Mouse (Mus musculus) C2C12 (cell line): ENCODE results near the gene Dand5. TPM values are rescaled to one million over a fixed set of nuclear protein-coding genes. Genes with fewer than 3 reads are reported as not detected.
A peak's percentile ranks its signal among the peaks of the same experiment; 100 is the strongest.

Experiments
- H3K27me3 ChIP-seq: one replicate; pipeline ENCODE4 v1.6.1; 2011; ENCODE audit not compliant: control insufficient read depth, insufficient read depth, insufficient read length
- H3K36me3 ChIP-seq: one replicate; pipeline ENCODE4 v1.6.1; 2011; ENCODE audit not compliant: control insufficient read depth, insufficient read depth
- H3K4me3 ChIP-seq: one replicate; pipeline ENCODE4 v1.5.1; 2011; ENCODE audit warnings: mild to moderate bottlenecking, control low read depth; ENCODE audit not compliant: poor library complexity, insufficient read depth, severe bottlenecking
- H3K79me2 ChIP-seq: one replicate; pipeline ENCODE4 v1.6.1; 2011; ENCODE audit not compliant: control insufficient read depth, insufficient read depth
- H3K79me3 ChIP-seq: one replicate; pipeline ENCODE4 v1.6.1; 2011; ENCODE audit warnings: low read depth, control low read depth
- H3ac ChIP-seq: one replicate; pipeline ENCODE3; 2011; ENCODE audit warnings: low read depth; ENCODE audit not compliant: control insufficient read depth, insufficient read length
- CEBPB ChIP-seq: IDR thresholded peaks from one replicate; pipeline ENCODE4 v1.6.1; 2011; ENCODE audit warnings: low read depth, mild to moderate bottlenecking, control low read depth, moderate library complexity
- CTCF ChIP-seq: IDR thresholded peaks from one replicate; pipeline ENCODE4 v1.5.1; 2011; ENCODE audit not compliant: control insufficient read depth, insufficient read depth, insufficient read length
- FOSL1 ChIP-seq: IDR thresholded peaks from one replicate; pipeline ENCODE4 v1.8.0; 2011; ENCODE audit warnings: mild to moderate bottlenecking, low read length; ENCODE audit not compliant: poor library complexity, insufficient read depth, severe bottlenecking
- MAX ChIP-seq: IDR thresholded peaks from one replicate; pipeline ENCODE4 v1.6.1; 2011; ENCODE audit warnings: mild to moderate bottlenecking, control low read depth
- MYOD1 ChIP-seq: IDR thresholded peaks from one replicate; pipeline ENCODE4 v1.6.1; 2011; ENCODE audit warnings: low read depth; ENCODE audit not compliant: control insufficient read depth, insufficient read length
- MYOG ChIP-seq: IDR thresholded peaks from one replicate; pipeline ENCODE4 v1.6.1; 2011; ENCODE audit not compliant: control insufficient read depth, insufficient read length; ENCODE audit errors: extremely low read depth
- USF1 ChIP-seq: IDR thresholded peaks from one replicate; pipeline ENCODE4 v1.6.1; 2011; ENCODE audit warnings: low read depth, mild to moderate bottlenecking, control low read depth, moderate library complexity
- polyA plus RNA-seq: library from polyadenylated mRNA; unstranded; fragments of >200 nt; fragmentation: generic; extraction: Trizol; gene quantifications from one replicate; pipeline ENCODE4 v1.2.1, GENCODE M21; 2012; ENCODE audit warnings: missing spikeins

Gene Dand5
- polyA plus RNA-seq, 1 experiment: 2.4 TPM

DNA sequence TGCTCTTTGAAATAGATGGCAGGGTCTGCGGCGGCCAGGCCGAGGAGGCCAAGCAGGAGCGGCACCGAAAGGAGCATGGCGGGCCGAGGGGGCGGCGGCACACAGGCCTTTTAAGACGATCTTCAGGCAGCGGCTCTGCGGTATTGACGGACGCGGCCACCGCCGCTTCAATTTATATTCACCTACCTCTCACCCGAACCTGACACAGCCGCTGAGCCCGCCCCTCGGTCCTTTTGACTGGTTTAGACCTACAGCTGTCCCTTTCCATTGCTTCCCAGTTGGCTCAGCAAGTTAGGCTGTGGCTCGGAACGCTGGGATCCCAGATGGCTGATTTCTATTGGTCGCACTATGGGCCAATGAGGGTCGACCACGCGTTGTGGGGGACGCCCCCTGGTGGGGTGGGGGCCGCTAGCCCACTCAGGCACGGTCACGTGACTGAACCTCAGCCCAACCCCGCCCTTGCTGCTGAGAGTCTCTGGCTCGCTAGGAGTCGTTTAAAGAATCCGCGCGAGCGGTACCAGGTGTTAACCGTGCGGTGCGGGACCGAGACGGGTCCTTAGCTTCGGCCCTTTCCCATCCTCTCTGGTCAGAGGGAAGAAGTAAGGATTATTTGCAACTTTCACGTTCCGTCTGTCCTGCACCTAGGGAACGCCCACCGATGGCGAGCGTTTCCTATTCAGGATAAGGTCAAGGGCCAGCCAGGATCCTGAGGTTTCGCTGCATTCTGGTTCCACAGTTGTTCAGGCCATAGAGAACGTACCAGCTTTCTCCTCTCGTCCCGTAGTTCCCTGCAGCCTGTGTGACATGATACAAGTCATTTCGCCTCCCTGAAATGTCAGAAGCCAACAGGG is 24.3 kb upstream of the Dand5 start, which contains the start of gene Calr:
Gene Calr (minus strand): TSS at position 213 of the 851 bp plus-strand sequence.
- Histone ChIP-seq H3K79me3 (peaks cover 27% of the 10 kb centered on the region), H3ac (peak within 1 kb of the TSS; percentile 88), H3K79me2 (peaks cover 42% of the 10 kb centered on the region), H3K27me3 (no peaks in the 10 kb centered on the region), H3K36me3 (peaks cover 40% of the 10 kb centered on the region), H3K4me3 (peak within 1 kb of the TSS; percentile 97)
- TF ChIP-seq FOSL1 (no peak), CTCF (no peak), MYOD1 (no peak), MAX (peak; percentile 59), MYOG (no peak), CEBPB (no peak), USF1 (peak; percentile 98)

DNA sequence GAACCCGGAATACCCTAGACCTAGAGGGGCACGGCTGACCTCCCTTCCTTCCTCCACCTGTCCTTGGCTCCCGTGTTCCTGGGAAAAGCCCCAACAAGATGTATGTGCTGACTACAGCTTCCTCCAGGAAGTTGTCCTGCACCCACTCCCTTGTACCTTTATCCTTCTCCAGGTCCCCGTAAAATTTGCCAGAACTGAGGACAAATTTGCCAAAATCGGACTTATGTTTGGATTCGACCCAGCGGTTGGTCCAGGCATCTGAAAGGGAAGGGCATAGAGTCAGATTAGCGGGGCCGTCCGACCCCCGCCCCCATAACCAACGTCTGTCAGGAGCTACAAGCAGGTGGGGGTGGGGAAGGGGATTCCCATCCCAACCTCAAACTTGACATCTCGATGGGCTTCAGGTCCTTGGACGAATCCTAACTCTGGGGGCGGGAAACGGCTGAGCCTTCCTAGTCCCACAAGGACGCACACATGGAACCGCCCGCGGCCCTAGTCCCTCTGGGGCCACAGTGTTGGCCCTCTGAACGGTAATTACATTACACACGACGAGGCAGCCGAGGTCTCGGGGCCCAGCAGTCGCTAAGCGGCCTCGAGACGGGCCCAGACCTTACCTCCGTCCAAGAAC is 23.6 kb upstream of the Dand5 start:
- no peaks in the 10 kb centered on the region for H3K27me3 ChIP-seq
- no peak for TF ChIP-seq CEBPB
- no peak for TF ChIP-seq FOSL1
- no peak for TF ChIP-seq MYOG
- TF ChIP-seq USF1: no peak
- TF ChIP-seq MAX: no peak
- no peak for TF ChIP-seq CTCF
- TF ChIP-seq MYOD1: no peak

DNA sequence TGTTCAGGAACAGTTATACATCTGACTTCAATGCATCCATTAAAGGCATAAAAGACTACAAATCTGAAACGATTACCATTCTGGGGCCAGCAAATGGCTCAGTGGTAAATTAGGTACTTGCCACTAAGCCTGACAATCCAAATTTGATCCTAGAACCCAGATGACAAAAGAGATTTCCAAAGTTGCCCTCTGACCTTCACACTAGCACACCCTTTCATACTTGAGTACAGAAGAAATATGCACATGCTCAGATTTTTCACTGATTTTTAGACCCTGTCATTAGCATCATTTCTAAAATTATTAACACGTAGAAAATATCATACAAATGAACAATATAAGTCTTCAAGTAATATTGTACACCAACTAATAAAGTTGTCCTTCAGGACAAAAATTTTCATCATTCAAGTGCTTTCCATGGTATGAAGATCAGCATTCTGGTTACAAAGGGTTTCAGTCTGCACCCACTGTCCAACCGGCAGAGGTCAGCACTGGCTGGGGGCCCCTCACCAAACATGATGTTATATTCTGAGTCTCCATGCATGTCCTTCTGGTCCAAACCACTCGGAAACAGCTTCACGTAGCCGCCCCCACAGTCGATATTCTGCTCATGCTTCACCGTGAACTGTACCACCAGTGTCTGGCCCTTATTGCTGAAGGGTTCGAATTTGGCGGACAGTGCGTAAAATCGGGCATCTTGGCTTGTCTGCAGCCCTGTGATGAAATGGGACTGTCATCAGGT is 22.9 kb upstream of the Dand5 start:
- H3K4me3 ChIP-seq: peak overlapping the region; percentile 97
- peaks cover 49% of the 10 kb centered on the region for H3K36me3 ChIP-seq
- peaks cover 42% of the 10 kb centered on the region for H3K79me2 ChIP-seq
- H3K79me3 ChIP-seq: peaks cover 27% of the 10 kb centered on the region
- no peaks in the 10 kb centered on the region for H3K27me3 ChIP-seq
- H3ac ChIP-seq: peak overlapping the region; percentile 88
- TF ChIP-seq CTCF: peak; percentile 34
- TF ChIP-seq USF1: no peak
- no peak for TF ChIP-seq MYOG
- no peak for TF ChIP-seq MYOD1

More for the DNA sequence above, 23.6 kb upstream of the Dand5 start:
- Histone ChIP-seq H3K4me3 (peak overlapping the region; percentile 97), H3K79me2 (peaks cover 42% of the 10 kb centered on the region), H3ac (peak overlapping the region; percentile 88), H3K79me3 (peaks cover 27% of the 10 kb centered on the region), H3K36me3 (peaks cover 47% of the 10 kb centered on the region)

DNA sequence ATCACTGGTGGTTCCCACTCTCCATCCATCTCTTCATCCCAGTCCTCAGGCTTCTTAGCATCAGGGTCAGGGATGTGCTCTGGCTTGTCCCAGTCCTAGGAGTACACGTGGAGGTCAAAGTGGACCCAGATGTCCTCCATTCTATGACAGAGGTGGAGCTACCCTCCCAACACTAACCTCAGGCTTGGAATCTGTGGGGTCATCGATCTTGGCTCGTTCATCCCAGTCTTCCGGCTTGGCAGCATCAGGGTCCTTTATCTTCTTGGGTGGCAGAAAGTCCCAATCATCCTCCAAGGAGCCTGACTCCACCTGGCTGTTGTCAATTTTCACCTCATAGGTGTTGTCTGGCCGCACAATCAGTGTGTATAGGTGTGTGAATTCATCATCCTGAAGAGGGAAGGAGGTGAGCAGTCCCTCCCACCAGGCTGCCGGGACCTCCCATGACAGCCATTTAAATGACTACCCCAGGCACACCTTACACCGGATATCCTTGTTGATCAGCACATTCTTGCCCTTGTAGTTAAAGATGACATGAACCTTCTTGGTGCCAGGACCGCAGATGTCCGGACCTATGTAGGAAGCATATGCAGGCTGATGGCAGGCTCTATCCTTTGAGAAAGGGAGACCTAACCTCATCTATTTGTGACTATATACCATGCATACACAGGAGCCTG is 21.9 kb upstream of the Dand5 start:
- no peak for TF ChIP-seq USF1
- no peak for TF ChIP-seq MYOG
- no peak for TF ChIP-seq CTCF
- no peak for TF ChIP-seq FOSL1
- no peak for TF ChIP-seq MAX
- TF ChIP-seq CEBPB: no peak
- no peak for TF ChIP-seq MYOD1
- Histone ChIP-seq H3K27me3 (no peaks in the 10 kb centered on the region), H3K4me3 (peak overlapping the region; percentile 97), H3ac (peak overlapping the region; percentile 14), H3K79me3 (peaks cover 33% of the 10 kb centered on the region), H3K36me3 (peaks cover 49% of the 10 kb centered on the region), H3K79me2 (peaks cover 50% of the 10 kb centered on the region)

DNA sequence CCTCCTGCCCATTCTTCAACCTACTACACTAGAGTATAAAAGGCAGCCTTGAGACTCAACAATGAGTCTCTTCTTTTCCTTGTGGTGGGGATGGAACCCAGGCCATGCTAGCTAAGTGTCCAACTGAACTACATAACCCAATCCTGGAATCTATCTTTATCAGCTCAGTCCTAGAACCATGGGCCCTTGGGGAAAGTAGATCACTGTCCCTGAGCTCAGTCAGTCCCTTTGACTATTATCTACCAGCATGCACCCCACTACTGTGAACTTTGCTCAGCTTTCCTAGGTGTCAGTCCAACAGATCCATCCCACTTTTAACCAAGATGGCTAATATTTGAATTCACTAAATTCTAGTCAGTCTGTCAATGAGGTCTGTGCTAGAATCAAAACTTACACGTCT is 18.9 kb upstream of the Dand5 start:
- TF ChIP-seq FOSL1 (no peak), MAX (no peak), USF1 (no peak), CTCF (no peak), CEBPB (no peak), MYOG (no peak), MYOD1 (no peak)
- Histone ChIP-seq H3K36me3 (peaks cover 78% of the 10 kb centered on the region), H3K4me3 (no peak overlapping the region), H3K27me3 (no peaks in the 10 kb centered on the region), H3K79me3 (peaks cover 40% of the 10 kb centered on the region), H3K79me2 (peaks cover 69% of the 10 kb centered on the region), H3ac (no peak overlapping the region)
